Mouse (Mus musculus) urinary bladder, postnatal 36 days (tissue): Measurements from ENCODE around the gene Camk2d.

Source experiments
- DNase-seq, 2 experiments: peaks; one replicate each; pipeline ENCODE4 v3.0.0; 2022; ENCODE audit warnings: low spot score in 2 of 2, mixed read lengths in 1 of 2

Camk2d gene

DNA sequence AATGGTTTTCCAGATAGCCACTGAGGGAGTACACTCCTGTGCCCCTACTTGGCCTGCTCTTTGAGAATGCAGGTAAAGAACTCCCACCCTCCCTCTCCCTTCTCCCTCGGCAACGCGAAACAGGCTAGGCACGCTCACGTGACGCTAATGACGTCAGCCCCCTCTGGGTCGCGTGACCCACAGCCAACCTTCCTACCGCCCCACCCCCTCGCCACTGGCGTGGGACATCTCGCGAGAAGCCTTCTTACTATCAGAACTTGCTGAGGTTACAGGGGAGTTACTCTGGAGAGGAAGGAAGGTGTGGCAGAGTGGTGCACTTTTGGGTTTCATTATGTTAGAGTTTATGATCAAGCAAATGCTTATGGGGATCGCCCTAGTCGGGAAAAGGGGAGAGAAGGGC lies at the start of gene Camk2d:
Gene Camk2d (plus strand): TSS at position 217 of the 400 bp plus-strand sequence.
- DNase-seq, result peak; percentile 97 to 98

DNA sequence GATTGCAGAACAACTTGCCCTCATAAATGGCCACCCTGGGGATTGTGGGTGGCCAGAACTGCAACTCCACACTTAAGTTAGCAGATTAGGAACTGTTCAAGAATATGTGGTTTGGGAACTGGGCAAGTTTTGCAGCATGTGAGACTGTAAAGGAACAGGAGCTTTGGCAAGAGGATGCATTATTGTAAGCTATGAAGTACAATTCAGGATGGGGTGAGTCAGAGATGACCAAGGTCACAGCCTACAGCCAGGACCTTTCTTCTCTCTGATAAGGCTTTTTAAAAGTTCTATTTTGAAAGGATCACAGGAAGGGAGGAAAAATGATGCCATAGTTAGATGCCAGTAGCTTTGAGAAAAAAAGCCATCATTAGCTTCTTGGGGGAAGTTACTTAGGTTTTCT lies 48.2 kb upstream of the Camk2d start:
- DNase-seq, result no peak

DNA sequence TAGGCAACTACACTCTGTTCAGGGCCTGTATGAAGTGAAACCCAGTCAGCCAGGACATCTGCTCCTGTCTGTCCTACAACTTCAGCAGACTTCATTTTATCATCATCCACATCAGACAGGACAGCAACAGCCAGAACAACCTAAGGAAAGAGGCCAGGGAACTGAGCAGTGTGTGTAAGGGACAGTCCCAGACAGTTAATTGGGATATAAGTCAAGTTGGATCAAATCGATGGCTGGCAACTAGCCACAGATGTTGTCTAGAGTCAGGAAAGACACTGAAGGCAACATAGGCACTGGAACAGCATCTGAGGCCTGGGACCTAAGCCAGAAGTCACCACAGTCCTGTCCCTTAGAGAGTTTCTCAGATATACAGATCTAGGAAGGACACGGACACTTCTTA lies 32.5 kb upstream of the Camk2d start:
- DNase-seq, result no peak

DNA sequence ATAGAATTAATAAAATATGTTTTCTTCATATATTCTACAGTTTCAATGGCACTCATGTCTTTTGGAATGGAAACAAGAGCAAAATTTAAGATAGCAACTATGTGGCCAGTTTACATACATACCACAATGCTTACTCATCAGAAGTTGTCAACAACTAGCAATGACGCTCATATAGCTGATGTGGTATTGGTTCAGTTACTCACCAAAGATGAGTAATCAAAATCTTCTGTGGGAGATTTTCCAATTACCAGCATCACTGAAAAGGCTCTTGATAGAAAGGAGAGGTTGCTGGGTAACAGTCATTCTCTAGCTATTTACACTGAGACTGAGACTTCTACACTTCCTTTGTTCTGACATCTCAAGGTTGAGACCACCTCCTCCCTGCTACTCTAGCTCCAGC lies 25.5 kb upstream of the Camk2d start:
- DNase-seq, result no peak

DNA sequence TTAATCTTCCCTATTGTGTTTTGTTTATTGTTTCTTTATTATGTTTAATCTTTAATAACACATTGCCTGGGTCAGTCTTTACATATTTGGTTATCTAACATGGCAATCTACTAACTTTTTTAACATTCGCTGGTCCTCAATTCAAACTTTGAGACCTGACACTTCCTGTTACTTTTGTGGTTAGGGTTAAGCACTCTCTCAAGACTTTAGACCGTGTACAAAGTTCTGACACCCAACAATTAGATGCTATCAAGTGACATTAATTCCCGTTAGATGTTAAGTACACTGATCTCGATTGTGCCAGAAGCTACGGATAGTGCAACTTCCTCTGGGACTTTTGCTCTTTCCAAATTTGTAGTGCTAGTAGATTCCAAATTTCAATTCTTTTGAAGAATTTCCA lies 23.2 kb upstream of the Camk2d start:
- DNase-seq, result no peak

DNA sequence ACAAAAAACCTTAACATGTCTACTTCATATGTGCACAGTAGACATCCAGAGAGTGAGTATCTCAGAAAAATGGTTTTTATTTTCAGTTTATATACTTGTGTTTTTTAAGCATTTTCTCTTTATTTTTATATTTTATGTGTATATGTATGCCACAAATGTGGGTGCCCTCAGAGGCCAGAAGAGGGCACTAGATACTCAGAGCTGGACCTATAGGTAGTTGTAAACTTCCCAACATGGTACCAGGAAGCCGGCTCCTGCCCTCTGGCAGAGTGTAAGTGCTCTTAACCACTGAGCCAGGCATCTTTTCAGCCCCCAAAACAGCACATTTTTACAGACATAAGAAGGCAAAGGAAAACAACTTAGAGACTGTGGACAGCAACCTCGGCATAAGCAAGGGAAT lies 20.2 kb upstream of the Camk2d start:
- no peak for DNase-seq

DNA sequence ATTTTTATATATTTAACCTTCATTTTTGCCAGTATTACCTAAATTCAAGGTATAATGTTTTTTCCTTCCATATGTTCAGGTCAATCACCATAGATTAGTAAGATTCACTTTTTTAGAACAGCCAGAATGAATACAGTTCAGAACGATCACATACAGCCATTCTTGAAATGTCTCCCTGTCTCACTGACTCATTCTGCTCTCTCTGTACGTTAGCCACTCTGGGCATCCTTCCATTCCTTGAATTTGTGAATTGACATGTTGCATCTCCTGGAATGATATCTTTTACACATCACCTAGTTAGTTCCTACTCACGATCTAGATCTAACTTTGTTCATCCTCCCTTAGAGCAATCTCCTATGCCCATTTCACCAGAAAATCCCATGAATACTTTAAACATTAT lies 10.0 kb upstream of the Camk2d start:
- no peak for DNase-seq

DNA sequence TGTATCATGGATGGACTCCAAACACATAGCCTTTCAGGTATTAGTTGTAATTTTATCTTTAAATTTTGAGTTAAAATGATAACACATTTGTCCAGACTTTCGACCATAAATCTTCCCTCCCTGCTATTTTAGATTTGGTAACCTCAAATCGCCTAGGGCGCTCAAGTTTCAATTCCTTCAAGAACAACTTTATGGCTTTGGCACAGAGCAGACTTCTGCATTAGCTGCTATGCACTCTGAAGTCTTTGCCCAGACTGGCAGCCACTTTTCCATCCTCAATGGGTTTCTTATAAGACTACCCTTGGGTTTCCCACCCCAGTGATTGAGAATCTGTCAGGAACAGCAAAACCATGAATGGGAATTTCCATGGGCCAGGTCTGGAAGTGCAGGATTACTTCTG lies 8.6 kb upstream of the Camk2d start:
- no peak for DNase-seq

DNA sequence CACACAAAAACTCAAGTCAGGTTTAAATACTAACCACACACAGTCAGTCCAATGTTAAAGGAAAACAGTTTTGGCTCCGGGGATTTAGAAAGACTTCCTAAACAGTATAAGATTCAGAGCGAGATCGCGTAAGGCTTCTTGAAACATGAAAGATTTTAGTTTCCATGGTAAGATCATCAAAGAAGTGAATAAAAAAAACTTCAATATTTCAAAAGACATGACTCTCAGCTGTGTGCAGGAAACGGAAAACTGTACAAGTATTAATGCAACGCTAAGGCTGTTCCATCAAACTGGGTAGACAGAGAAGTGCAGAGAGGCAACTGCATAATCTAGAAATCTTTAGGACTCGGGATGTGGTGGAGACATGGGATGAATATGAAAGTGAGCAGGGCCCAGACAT lies 6.5 kb upstream of the Camk2d start:
- DNase-seq, result no peak

DNA sequence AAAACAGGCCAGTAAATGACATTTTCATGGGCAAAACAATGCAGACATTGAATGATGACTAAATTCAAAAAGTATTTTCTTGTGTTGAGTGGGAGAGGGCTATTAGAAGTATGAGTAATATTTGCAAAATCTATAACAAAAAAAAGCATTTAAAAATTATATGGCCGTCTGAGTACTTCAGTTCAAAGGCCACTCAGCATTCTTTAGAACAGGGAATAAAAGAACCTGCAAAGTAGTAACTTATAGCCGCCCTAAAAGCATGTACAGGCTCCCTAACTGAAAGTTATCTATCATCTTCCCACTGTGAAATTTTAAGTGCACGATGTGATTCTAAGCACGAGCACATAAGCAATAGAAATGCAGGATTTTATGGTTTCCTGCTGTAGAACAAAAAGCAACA lies 646 bp upstream of the Camk2d start:
- no peak for DNase-seq

DNA sequence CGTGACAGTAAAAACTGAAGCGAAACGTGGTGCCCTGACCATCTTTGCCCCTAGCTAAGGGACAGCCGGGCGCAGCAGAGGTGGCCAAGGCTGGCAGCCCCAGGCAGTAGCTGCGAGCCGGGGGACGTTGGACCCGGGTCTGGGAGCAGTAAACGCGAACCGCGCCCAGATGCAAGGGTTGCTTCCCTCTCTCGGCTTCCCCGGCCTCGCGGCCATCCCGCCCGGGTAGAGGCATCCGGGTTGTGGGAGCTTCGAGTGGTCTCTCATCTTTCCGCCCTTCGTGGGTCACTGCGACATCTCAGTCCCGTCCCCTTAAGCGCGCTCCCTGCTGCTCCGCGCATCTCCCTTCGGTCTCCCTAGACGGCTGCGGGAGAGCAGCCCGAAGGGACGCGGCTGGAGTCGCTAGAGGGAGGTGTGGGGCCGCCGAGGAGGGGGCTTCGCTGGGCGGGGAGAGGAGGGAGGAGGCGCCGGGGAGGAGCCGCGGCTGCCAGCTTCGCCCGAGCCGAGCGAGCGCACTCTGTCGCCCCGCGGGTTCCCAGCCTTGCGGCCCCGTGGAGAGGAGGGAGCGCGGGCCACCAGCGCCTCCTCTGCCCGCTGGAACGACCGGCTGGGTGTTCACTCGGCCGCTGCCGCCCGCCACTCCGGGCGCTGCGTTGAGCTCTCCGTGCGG lies 524 bp downstream of the Camk2d start:
- peak; percentile 77 to 87 for DNase-seq

DNA sequence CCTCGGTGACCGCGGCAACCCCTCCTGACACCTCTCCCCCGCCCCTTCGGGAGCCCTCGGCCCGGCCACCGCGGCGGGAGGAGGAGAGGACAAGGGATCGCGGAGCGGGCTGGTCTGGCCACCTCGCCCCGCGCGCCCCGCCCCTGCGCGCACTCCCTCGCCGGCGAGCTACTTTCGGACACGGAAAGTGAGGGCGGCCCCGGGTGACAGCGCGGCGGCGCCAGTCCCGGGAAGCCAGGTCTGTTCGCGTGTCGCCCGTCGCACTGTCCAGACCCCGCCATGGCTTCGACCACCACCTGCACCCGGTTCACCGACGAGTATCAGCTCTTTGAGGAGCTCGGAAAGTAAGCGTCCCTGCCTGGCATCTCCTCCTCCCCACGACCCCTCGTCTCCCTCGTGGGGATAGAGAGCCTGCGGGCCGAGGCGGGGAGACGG lies 1.1 kb downstream of the Camk2d start:
- DNase-seq, result peak; percentile 84

DNA sequence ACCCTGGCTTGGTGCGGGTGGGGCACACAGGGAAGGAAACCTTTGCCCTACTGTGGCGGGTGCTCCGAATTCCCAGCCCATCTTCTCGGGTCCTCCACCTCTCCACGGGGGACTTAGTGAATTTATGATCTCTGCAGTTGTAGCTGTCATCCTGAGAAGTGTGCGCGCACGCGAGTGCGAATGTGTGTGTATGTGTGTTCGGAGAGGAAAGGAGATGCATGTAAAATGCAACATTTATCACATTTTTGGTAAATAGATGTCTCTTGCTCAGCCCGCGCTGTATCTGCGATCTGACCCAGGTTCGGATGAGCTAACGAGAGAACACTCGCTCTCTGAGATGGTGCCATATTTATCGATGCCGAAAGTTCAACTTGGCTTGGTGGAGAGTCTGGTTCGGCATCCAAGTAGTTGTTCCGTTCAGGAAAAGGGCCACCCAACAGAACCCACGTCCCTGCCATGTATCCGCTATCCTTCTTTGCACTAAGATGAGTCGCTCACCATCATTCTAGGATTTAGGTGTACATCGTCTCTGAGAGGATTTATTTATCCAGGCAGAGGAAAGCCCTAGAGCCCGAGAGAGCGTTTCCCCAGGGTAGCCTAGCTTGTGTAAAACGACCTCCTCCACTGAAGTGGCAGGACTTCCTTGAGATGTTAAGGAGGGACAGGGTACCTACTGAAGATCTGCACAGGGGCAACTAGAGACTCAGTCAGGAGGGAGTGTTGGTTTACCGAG lies 1.7 kb downstream of the Camk2d start:
- peak in 1 of 2 experiments; percentile 22 for DNase-seq

DNA sequence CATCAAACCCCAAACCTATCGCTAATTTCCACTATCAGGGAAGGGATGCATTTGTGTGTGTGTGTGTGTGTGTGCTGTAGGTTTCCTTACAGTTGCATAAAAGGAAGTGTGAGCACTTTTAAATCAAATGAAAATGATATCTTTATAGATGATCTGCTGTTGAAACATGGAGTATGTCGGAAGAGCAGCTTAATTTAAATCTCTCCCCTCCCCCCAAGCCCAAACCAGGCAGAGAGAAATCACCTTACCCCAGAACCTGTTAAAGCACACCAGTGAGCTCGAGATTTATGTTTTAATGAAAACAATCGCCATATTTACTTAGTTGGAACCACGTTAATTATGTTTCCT lies 2.2 kb downstream of the Camk2d start:
- no peak for DNase-seq

DNA sequence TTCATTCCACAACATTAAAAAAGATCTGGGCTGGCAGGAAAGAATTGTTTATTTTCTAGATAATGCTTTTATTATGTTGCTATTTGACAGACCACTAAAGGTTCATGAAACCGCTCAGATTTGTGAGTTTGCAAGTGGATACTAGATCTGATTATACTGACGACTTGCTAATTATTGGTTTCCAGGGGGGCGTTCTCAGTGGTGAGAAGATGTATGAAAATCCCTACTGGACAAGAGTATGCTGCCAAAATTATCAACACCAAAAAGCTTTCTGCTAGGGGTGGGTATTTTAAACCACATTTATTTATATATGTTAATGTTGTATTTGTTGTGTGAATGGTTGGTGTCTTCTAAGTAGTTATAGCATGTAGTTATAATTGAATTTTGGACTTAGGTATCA lies 2.8 kb downstream of the Camk2d start:
- DNase-seq, result no peak

DNA sequence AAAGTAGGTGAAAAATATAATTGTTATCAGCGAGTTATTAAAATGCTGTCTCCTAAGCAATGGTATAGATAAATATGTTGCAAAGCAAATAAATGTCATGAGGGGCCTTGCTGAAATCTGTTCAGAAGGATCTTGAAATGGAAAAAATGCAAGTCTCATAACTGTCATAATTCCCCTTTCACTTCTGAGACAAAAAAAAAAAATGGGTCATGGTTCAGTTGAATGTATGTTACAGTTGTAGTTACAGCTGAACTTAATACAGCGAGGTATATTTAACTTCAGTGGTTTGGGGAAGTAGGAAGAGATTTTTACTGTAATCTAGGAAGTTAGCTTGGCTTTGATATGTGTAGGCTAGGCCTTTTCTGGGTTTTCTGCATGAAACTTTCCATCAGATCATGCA lies 3.2 kb downstream of the Camk2d start:
- no peak for DNase-seq

DNA sequence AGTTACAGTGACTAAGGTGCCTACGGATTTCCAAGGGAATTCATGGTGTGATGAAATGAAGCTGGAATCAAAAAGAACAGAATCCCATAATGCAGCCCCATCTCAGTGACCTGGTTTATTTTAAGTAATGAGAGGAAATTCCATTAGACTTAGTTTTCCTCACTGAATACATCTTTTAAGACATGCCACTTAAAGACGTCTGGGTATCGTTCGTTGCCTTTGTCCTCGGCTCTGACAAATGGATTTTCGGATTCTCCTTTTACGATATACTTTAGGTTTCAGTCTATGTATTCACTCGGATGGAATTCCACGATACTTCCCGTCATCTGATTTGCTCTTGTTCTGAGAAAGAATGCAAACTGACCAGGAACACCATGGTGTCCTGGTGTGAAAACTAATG lies 3.8 kb downstream of the Camk2d start:
- no peak for DNase-seq

DNA sequence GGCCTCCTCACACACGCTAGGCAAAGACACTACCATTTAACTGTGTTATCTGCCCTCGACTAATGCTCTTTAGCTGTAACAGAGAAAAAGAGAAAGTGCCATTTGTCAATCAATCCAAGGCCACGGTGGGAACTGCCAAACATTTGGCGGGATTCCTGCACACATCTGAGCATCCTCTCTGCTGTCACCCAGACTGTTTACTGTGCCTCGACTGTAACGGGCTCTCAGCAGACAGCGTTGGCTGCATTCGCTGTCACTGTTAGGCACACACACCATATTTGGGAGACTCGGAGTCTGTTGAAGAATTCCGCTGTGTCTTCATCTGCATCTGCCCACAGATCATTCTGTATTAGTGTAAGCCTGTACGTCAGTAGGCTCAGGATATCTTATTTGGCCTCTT lies 6.7 kb downstream of the Camk2d start:
- DNase-seq, result no peak

DNA sequence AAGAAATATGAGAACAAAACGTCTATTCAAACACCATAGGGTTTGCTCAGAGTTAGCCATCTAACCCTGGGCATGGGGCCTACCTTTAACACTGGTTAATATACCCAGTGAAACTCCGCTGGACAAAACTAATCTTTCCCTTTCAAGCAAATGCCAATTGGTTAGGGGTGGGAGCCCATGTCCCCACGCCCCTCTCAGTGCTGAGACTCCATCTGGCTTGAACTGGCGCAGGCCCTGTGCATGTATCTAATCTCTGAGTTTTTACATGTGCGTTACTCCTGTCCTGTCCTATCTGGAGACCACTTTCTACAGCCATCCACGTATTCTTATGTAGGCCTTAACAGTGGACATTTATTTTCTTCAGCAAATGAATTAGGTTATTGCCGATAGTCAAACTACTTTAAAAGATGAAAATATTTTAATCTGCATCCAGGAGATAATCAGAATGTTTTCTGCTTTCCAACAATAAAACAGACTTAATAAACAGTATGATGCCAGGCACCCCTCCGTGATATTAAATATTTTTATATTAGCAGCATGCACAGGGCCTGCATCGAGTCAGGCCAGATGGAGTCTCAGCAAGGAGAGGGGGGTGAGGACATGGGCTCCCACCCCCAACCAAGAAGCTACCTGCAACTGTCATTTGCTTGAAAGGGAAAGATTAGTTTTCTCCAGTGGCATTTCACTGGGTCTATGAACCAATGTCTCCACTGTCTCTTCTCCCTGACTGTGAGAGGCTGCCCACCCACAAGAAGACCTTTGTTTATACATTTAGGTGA lies 8.7 kb downstream of the Camk2d start:
- no peak for DNase-seq

DNA sequence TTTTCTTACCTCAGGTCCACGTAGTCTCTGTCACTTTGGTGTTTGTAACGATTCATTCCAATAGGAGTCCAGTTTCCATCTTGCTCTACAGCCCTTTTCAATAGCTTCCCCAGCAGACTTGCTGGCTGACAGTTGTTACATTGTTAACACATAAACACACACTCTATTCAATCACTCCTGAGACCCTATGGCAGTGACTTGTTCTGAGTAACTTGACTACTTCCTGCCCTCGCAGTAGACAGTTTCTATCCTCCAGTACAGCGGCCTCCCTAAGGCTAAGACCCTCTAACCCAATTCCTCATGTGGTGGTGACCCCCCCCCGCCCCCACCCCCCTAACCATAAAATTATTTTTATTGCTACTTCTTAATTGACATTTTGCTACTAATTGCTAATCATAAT lies 13.2 kb downstream of the Camk2d start:
- no peak for DNase-seq

DNA sequence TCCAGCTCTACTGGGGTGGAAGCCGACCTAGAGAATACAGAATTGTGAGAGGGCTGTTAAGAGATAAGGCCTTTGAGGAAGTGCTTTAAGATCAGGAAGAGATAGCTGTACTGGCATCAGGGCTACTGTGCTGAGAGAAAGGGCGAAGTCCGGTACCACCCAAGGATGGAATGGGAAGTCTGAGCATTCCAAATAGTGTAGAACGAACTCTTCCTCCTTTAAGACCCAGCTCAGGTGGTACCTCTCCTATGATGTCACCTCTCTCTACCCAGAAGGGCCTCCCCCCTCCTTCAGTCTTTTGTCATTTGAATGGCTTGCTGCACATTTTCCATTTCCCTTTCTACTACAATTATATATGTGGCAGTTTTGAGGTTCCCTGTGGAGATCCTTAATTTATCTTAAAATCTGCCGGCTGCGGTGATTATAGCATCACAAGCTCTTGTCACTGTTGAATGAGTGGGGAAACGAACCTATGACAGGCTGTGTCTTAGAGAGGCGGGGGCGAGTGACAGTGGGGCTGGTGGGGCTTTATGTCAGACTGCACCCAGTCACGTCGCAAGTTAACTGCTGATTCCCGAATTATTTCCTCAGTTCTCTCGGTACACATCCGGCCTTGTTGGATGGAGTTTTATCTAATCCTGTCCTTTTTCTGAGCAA lies 13.8 kb downstream of the Camk2d start:
- peak in 1 of 2 experiments; percentile 19 for DNase-seq

DNA sequence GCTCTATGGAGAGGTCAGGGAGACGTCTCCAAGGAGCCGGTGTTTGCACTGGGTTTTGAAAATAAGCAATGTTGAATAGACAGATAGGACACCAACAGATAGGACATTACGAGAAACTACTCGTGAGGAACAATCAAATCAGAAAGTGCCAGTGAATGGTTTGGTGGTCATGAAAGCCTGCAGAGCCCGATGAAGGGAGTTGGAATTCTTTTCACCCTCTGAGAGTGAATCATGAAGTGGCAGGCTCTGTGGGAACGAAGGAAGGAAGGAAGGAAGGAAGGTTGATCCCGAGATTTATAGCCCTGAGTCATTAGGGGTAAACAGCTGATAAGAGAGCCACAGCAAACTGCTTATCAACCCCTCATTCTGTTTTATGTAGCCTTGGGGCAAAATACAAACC lies 15.5 kb downstream of the Camk2d start:
- peak in 1 of 2 experiments; percentile 21 for DNase-seq
